Mouse (Mus musculus) WW6 (cell line): Measurements from ENCODE around the gene Gxylt2.
A peak's percentile ranks its signal among the peaks of the same experiment; 100 is the strongest.

ENCODE experiments used
- DNase-seq: peaks from one replicate; pipeline ENCODE4 v3.0.0-alpha.2; 2013; ENCODE audit warnings: low read depth, low spot score

The Gxylt2 gene

DNA sequence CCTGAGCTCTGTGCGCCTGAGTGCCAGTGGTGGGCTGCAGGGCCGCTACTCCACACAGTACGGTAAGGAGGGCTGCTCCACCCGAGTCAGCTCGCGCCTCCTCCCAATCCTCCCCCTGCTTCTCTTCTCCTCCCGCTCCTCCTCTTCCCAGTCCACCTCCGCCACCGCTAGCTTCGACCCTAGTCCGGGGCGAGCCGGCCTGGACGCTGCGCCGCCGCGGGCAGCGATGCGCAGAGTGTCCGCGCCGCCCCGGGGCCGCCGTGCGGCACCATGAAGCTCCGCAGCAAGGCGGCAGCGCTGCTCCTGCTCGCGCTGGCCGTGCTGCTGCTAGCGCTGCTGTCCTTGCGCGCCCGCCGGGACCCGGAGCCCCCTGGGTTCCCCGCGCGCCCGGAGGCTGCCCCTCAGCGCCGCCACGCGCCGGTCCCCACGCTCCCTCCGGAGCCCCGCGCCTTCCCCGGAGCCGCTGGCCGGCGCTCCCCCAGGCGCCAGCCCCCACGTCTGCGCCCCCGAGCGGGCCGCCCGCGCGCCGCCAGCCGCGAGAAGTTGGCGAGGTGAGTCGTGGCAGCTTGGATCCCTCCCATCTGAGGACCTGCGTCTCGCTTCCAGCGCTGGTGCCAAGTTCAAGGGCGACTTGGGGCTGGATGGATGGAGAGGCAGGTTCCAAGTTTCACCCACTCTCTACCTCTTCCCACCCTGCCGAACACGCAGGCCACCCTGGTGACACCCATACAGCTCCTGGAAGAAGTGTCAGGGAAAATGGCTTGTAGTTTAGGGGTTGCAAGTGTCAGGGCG, at the start of gene Gxylt2:
Gene Gxylt2 (plus strand): TSS at position 161 of the 792 bp plus-strand sequence.
- DNase-seq, result no peak

DNA sequence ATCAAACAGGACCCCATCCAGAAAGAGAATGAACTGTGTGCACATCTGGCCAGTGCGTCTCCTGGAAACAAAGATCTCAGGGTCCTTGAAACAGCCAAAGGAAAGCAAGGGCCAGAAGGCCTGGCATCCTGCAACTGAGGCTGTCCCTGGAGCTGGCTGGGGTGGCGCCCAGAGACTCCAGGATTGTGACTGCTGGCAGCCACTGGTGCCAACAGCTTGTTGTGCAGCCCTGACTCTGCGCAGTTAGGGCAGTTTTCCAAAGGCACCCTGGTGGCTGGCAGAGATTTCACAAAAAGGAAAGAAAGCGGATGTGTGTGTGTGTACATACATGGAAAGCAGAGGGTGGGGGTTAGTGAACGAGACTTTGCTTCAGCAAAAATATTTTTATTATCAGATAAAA, 44.1 kb upstream of the Gxylt2 start:
- no peak for DNase-seq

DNA sequence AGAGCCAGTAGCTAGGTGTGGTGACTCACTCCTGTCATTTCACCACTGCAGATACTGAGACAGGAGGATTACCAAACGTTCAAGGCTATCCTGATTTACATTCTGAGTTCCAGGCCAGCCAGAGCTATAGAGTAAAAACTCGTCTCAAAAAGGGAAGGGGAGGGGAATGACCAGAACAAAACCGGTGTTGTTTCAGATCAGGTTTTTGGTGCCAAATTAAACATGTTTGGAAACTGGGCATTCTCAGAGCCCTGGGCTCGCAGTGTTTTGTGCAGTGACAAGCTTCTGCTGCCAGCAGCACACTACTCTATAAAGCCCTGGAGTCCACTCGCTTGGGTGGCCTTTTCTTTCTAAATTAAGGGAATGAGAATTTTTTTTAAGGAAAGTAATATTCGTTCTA, 42.3 kb upstream of the Gxylt2 start:
- no peak for DNase-seq

- DNase-seq, result no peak
Measured at GRCm38 (mm10) chr6:100667644-100668043, 36.9 kb upstream of the Gxylt2 start.

GRCm38 (mm10) chr6:100668858-100669257, 35.7 kb upstream of the Gxylt2 start:
- no peak for DNase-seq

GRCm38 (mm10) chr6:100670370-100670841, 34.1 kb upstream of the Gxylt2 start:
- no peak for DNase-seq

- peak; percentile 57 for DNase-seq
Measured at GRCm38 (mm10) chr6:100670880-100671344, 33.6 kb upstream of the Gxylt2 start, which contains the start of gene Shq1. Gene Shq1 (minus strand): TSS chr6:100671157.

DNA sequence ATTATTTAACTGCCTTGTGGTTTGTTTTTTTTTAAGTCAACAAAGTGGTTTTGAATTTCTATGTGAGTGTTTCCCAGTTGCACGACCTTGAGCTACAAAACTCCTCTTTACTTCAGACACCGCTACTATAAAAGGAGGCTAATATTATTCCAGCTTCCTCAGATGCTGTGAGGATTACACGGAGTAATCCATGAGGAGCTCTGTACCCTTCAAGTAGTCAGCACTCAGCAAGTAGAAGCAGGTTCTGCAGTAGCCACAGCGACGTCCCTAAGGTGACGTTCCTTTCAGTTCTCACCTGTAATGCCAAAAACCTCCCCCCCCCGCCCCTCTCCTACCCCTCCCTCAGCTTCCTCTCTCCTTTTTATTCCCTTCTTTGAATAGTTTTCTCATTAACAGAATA, 33.1 kb upstream of the Gxylt2 start:
- DNase-seq, result no peak

DNA sequence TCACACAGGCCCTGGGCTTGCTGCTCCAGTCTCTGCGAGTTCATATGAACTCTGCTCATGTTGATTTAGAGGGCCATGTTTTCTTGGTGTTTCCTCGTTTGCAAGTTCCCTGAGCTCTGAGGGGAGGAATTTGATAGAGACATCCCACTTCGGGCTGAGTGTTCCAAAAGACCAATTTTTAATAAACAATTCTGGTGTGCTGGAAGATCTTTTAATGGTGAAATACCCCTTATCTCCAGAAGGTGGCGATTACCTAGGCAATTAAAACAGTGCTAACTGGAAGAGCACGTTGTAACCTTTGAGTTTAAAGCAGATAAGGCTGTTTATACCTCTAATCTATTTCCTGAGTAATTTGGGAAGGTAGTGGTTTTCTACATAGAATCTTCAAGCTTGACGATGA, 29.6 kb upstream of the Gxylt2 start:
- DNase-seq, result no peak

- no peak for DNase-seq
Measured at GRCm38 (mm10) chr6:100676461-100676860, 28.1 kb upstream of the Gxylt2 start.

DNA sequence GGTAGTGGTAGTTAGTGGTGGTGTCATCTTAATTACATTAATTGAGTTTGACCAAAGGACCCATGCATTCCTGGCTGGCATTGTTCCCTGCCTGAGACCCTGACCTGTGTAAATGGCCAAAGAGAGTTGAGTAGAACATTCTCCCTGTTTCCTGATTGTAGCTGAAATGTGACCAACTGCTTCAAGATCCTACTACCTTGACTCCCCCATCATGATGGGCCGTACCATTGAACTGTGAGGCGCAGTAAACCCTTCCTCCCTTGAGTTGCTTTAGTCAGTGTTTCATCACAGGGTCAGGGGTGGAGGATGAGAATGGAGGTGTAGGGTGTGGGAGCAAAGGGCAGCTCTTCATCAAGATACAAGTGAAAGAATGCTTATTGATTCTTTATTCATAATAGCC, 25.9 kb upstream of the Gxylt2 start:
- no peak for DNase-seq

GRCm38 (mm10) chr6:100686341-100686740, 18.2 kb upstream of the Gxylt2 start:
- no peak for DNase-seq

DNA sequence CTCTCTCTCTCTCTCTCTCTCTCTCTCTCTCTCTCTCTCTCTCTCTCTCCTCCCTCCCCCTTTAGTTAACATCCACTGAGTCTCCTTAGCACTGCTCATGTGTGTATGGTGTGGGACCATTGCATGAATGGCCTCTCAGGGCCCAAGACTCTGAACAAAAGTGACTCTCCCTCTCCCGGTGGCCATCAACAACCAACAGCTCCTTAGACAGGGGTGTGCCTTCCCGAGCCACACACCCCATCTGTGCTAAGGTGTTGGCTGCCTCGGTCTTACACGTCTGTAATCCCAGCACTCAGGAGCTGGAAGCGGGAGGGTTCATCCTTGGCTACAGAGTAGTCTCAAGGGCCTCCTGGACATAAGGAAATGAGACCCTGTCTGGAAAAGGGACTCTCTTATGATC, 4.5 kb upstream of the Gxylt2 start:
- no peak for DNase-seq

DNA sequence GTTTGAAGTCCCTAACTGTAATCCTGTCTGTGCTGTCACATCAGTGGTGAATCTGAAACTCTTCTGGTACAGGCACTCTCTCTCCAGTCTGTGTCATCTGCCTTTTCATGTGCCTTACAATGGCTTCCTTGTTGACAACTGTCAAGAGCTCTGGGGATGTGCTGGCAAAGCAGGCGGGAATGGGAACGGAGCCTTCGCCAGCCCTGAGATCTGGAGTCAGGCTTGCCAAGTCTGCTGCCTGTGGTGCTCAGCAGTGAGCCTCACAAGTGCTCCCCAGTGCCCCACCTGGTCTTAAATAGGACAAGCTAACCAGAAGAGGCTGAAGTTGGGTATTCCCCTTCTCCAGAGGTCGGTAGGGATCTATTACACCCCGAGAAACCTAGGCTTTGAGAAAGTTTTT, 3.8 kb upstream of the Gxylt2 start:
- DNase-seq, result no peak

DNA sequence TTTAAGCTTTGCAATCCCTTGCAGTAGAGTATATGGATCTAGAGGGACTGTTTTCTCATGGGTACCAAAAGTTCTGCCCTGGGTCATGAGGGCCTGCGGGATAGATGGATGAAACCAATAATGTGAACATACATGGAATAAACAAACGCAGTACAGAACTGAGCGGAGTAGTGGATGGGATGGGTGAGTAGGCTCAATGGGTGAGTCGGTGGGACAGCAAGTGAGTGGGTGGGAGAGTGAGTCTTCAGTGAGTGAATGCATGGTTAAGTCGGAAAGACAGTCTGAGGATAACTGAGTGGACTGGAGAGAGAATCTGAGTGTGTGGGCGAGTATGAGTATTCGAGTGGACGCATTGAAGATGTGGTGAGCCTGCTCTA, 349 bp upstream of the Gxylt2 start:
- DNase-seq, result no peak

- no peak for DNase-seq
Measured at GRCm38 (mm10) chr6:100705366-100705811, 855 bp downstream of the Gxylt2 start.

DNA sequence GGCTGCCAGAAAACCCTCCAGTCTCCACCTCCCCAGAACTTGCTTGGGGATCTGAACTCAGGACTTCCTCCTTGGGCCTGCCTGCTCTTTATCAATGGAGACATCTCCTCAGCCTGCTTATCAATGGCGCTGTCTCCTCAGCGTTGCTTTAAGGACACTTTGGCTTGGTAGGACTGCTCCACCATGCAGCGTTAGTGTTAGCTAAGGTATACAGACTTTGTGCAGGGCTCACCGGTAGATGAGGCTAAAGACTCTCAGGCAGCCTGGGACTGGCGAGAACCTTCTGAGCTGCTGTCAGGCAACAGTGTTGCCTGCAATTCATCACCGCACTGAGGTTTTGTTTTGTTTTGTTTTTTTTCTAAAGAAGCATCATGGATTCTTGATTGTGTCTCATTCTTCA, 2.3 kb downstream of the Gxylt2 start:
- no peak for DNase-seq

DNA sequence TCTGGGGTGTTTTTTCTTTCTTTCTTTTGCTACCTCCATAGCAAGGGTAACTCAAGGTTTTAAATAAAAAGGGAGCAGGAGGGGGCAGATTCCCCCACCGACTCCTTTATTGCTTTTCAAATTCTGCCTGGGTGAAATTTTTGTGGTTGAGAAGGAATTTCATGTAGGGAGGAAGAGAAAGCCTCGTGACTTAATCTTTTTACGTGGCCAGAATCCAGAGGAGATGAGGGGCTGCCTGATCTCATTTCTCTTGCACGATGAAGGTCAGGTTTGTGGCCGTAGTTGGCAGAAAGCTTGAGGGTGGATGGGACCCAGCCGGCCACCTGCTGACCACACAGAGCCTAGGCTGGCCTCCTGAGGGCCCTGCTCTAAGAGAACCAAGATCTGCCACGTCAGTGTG, 3.0 kb downstream of the Gxylt2 start:
- DNase-seq, result no peak

DNA sequence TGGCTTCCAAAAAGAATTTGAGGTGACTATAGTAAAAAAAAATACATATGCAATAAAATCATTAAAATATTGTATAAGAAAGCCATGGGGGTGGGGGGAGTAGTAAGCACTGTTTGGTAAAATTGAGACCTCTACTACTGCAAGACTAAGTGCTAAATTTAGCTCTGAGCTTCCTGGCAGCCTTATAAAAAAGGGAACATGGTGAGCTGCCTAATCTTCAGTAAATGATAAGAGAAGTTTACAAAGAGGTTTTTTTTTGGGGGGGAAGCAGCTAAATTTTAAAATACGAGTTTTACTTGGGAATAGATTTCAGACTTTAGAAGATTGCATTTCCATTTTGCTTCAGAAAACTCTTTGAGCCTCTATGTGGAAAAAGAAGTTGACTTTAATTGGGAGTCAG, 3.7 kb downstream of the Gxylt2 start:
- DNase-seq, result no peak

DNA sequence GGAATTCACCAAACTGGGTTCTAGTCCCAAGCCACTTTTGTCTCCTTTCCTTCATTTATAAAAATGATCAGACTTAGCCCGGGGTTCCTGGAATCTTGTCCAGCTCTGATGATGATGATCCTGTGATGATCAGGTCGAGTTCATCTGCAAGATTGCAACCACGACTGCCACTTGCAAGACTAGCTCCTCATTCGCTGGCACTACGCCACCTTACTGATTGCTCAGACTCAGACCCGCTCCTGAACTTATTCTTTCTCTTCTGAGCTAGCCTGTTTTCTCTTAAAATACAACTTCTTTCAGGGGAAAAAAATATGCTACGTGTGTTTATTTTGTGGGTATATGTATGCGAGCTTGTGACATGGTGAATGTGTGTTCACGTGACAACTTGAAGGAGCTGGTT, 4.5 kb downstream of the Gxylt2 start:
- DNase-seq, result no peak

DNA sequence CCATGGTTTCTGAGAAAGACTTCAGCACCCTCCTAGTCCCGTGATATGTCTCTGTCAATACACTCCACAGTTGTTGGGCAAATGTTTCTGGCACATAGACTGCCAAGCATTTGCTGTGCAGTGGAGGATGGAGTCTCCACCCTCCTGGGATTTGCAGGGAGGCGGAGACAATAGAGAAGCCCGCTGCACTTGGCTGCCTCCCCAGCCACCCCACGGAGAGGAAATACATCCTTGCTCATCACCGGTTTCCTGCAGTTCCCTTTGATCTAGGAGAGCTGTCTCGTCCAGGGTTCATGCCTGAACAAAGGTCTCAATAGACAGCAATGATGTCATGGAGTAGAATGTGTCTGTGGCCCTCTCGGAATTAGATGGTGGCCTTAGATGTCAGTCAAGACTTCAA, 4.9 kb downstream of the Gxylt2 start:
- no peak for DNase-seq

GRCm38 (mm10) chr6:100710170-100710569, 5.6 kb downstream of the Gxylt2 start:
- DNase-seq, result no peak

GRCm38 (mm10) chr6:100710866-100711265, 6.3 kb downstream of the Gxylt2 start:
- no peak for DNase-seq
